Mouse (Mus musculus) liver, adult (tissue): Measurements from ENCODE around the gene Fam19a4.

Source experiments
- GATA4 ChIP-seq: IDR thresholded peaks from 2 replicates; pipeline ENCODE4 v1.6.1; 2014; ENCODE audit warnings: mild to moderate bottlenecking, low read length; ENCODE audit not compliant: insufficient replicate concordance

Gene Fam19a4

GRCm38 (mm10) chr6:97060074-97060681 is at the start of gene Fam19a4:
Gene Fam19a4 (minus strand): TSS chr6:97060413.
- TF ChIP-seq GATA4: no peak

- TF ChIP-seq GATA4: no peak
Observed at GRCm38 (mm10) chr6:97106777-97107176, 46.6 kb upstream of the Fam19a4 start.

DNA sequence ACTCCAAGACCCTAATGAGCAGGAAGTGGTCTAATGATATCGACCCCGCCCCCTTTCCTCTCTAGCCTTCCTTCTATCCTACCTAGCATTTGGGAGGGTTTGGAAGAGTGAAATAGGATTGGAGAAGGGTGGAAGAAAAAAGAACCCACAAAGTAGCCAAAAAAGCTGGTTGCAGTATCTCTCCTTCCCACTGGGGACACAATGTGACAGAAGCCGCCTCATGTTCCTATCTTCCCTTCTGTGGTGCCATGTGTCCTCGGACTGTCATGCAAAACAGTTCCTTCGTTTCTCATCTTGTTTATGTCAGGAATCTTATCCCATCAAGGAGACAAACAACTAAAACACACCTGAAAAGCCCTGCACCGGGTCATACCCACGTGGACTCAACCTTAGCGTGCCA is 45.9 kb upstream of the Fam19a4 start:
- no peak for TF ChIP-seq GATA4

GRCm38 (mm10) chr6:97104264-97104852 is 44.1 kb upstream of the Fam19a4 start:
- TF ChIP-seq GATA4: no peak

DNA sequence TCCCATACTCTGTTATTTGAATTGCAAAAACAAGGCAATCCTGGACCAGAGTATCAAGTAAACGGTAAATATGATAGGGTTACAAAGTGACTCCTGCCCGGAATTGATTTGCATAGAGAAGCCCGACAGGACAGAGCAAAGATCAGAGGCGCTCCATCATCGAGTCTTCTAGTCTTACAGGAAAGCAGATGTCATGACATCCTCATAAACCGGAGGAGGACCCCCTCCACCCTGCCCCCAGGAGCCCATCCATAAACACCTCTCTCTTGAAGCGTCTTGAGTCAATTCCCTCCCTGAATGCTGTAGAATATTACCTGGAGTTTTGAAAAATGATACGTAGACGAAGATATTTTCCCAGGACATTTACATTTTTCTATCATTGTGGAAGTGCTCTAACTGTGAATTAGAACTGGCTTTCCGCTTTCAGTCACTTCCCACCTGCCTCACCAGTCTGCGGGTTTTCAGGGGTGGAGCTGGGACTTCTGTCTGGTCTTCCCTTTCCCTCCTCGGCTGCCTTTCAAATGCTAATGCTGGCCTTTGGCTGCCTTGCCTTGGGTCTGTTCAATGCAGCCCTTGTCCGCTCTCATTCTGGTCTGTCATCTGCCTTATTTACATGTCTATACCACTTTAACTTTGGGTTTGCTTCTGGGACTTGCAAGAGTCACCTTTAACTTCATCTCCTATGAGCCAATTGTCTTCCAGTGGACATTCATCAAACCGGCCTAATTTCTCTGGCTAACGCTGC is 41.9 kb upstream of the Fam19a4 start:
- TF ChIP-seq GATA4: no peak

- no peak for TF ChIP-seq GATA4
Observed at GRCm38 (mm10) chr6:97101190-97101957, 41.2 kb upstream of the Fam19a4 start.

DNA sequence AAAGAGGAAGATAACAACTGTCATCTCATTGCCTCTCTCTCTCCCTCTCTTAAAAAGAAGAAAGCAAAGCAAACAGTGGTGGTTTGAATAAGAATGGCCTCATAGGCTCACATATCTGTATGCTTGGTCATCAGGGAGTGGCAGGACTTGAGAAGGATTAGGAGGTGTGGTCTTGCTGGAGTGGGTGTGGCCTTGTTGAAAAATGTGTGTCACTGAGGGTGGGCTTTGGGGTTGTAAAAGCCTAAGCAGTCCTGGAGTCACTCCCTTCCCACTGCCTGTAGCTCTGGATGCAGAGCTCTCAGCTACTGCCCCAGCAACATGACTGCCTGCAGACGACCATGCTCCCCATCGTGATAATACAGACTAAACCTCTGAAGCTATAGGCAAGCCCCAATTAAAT is 22.1 kb upstream of the Fam19a4 start:
- no peak for TF ChIP-seq GATA4

DNA sequence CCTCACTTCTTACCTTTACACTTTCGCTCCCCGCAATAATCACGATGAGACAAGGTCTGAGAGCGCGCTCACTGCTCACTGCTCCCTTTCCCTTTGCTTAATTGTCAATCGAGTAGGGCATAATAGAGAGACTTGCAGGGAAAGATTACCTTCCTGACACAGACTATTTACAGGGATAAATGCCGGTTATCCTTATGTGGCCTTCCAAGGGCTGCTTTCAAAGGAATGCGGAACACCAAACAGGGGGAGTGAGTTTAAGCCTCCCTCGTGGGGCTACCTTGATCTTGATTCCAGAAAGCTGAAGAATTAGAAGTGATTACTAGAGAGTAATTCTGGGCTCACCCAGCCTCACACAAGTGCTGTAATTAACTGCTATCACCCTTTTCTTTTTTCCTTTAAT is 19.8 kb upstream of the Fam19a4 start:
- TF ChIP-seq GATA4: no peak

GRCm38 (mm10) chr6:97059599-97059998 is 614 bp downstream of the Fam19a4 start:
- no peak for TF ChIP-seq GATA4

- no peak for TF ChIP-seq GATA4
Observed at GRCm38 (mm10) chr6:97052196-97052770, 7.9 kb downstream of the Fam19a4 start.

DNA sequence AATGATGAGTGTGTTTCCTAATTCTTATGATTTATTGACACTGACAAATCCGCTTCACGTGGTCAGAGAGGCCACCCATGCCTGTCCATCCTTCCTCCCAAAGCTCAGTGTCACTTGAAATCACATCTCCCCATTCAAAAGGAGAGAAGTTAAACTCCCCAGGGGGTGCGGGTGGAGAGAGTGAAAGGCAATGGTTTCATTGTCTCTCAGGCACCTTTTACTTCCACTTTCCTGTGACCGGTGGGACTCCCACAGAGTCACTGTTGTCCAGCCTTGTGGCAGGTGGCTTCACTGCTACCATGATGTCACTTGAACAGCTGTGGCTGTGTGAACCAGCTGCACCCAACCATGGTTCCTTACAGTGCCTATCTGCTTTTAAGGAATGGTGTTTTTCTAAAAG is 11.8 kb downstream of the Fam19a4 start:
- TF ChIP-seq GATA4: no peak

GRCm38 (mm10) chr6:97046541-97046940 is 13.7 kb downstream of the Fam19a4 start:
- TF ChIP-seq GATA4: no peak

DNA sequence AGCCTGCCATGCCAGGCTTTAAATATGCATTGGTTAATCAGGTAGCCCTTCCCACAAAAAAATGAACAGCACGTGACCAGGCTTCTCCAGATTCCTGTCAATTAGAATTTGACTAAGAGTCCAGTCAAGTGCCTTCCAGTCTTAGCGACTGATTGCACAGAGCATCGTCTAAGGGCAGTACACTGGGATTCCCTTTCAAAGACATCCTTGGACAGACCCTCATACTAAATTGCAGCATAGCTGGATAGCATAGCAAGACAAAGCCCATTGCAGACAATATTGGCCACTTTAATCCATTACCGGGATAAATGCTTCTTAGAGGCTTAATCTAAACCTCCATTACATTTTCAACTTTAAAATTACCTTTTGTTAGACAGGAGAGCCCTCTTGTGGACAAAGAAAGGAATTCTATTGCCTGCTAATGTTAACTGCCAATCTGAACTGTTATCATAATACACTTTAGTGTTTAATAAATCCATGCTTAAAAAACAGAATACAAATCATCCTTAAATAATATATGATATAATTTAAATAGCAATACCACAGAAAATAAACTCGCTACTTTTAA is 33.0 kb downstream of the Fam19a4 start:
- no peak for TF ChIP-seq GATA4

- TF ChIP-seq GATA4: no peak
Observed at GRCm38 (mm10) chr6:97019323-97019722, 40.9 kb downstream of the Fam19a4 start.

- TF ChIP-seq GATA4: no peak
Observed at GRCm38 (mm10) chr6:97016711-97017110, 43.5 kb downstream of the Fam19a4 start.
